19 mouse cellular contexts compared by ENCODE assay signal in the genomic region with DNA sequence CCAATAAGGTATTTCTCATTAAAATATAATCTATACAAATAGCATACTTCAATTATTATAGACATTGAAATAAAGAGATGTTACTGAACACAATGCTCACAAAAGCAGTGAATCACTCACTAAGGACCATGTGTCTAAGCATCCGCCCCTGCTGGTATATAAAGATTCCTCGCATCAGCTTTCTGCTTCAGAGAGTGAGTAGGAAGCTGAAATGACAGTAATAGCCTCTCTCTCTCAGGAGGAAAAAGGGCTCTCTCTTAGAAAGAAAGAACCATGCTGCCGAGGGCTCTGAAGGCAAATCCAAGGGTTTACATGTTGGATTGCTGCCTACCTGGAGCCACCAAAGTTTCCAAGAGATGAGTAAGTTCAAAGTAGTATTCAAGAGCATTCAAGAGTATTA.
DNase-seq lines count a peak whose midpoint lies in the region; ATAC-seq lines count a peak whose summit lies in the region.
"Had no signal": no experiment of that assay in that cellular context is flagged by ENCODE, and none has a peak within 500 bp of the region (broad histone marks: within the 10 kb centered on the region; RNA-seq: fewer than 3 reads in every experiment).

No protein-coding gene starts in this region.

- intact Hi-C loops in left cerebral cortex, postnatal 10 days (cut with DNase I): no loop called here

- DNase-seq in frontal cortex, postnatal 25 days (ENCODE audit: low spot score in 2 of 2): no peak
- DNase-seq in left cerebral cortex, adult 18-20 months (ENCODE audit: low spot score in 2 of 2): peak; percentile 30 to 52
- DNase-seq in left cerebral cortex, postnatal 10 days (ENCODE audit: extremely low spot score in 1 of 2, low spot score in 2 of 2): no peak
- peak; percentile 44 to 69 for DNase-seq in right cerebral cortex, postnatal 36 days (ENCODE audit: low spot score in 2 of 2)
- DNase-seq in right cerebral cortex, postnatal 4 days: no peak
- DNase-seq in urinary bladder, adult 2 months (ENCODE audit: low spot score): no peak
- DNase-seq in kidney, postnatal 25 days: no peak
- DNase-seq: adrenal gland, postnatal 10 days; B cell, adult 2 months; cerebellum, adult 11-12 months; cerebellum, adult 9-10 months; cerebellum, postnatal 36 days; forebrain, postnatal 0 days; gastrocnemius, postnatal 14 days; heart, adult 2 months; heart, postnatal 14 days had no signal

- ATAC-seq in frontal cortex, adult (ENCODE audit: low TSS enrichment): peak; percentile 87
- ATAC-seq: CD4-positive, CD25-positive, alpha-beta regulatory T cell, adult 4 months; forebrain, embryonic 13.5 days; forebrain, postnatal 0 days had no signal

Comparison
In these comparisons a context has a peak if more than half of its experiments do, and no peak if none do; other contexts are left out.
1. DNase-seq: peak in left cerebral cortex, adult 18-20 months (2 of 2) and right cerebral cortex, postnatal 36 days (2 of 2); none in frontal cortex, postnatal 25 days (0 of 2), left cerebral cortex, postnatal 10 days (0 of 2), right cerebral cortex, postnatal 4 days (single experiment), urinary bladder, adult 2 months (single experiment) and kidney, postnatal 25 days (0 of 2).